Mouse (Mus musculus): ENCODE measurements around the gene Nol3.
A peak's percentile ranks its signal among the peaks of the same experiment; 100 is the strongest.
"Not testable (repeated sequence)": the region's sequence is repeated elsewhere in the genome, so short reads cannot be mapped to it uniquely, and the experiment has no call there.

The Nol3 gene

GRCm38 (mm10) chr8:105289805-105290460 lies 14.0 kb downstream of the Nol3 start, which contains the start of gene 4931428F04Rik:
Gene 4931428F04Rik (minus strand): TSS chr8:105289864.
- DNase-seq (ENCODE audit: low spot score): no peak

- peak; percentile 65 for DNase-seq (ENCODE audit: low spot score)
Observed at GRCm38 (mm10) chr8:105290554-105291314, 14.8 kb downstream of the Nol3 start.

DNA sequence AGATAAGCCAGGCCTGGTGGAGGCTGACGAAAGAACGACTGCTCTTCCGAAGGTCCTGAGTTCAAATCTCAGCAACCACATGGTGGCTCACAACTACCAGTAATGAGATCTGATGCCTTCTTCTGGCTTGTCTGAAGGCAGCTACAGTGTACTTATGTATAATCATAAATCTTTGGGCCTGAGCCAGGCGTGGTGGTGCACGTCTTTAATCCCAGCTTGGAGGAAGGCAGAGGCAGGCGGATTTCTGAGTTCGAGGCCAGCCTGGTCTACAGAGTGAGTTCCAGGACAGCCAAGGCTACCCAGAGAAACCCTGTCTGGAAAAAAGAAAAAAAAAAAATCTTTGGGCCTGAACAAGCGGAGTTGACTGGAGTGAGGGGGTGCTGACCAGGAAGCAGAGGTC lies 15.4 kb downstream of the Nol3 start:
- not testable (repeated sequence) for DNase-seq (ENCODE audit: low spot score)

- not testable (repeated sequence) for DNase-seq (ENCODE audit: low spot score)
Observed at GRCm38 (mm10) chr8:105291802-105292201, 15.9 kb downstream of the Nol3 start.

GRCm38 (mm10) chr8:105292471-105292870 lies 16.5 kb downstream of the Nol3 start:
- DNase-seq (ENCODE audit: low spot score): no peak

- DNase-seq (ENCODE audit: low spot score): no peak
Observed at GRCm38 (mm10) chr8:105293405-105293804, 17.5 kb downstream of the Nol3 start.

DNA sequence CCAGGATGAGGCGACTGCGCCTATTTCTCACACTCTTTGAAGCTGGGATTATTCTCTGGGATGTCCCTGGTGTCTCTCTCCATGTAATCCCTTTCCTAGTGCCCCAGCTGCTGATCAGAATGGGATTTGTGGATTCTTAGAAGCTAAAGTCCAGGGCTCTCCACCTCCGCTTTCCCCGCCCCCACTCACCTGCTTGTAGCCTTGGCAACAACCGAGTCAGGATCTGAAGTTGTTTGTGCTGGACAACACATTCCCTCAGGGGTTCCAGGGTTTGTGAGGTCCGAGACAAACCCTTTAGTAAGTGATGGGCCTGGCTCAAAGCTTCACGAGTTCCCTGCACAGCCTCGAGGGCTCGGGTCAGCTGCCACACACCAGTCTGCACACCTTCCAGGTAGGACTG lies 18.8 kb downstream of the Nol3 start:
- no peak for DNase-seq (ENCODE audit: low spot score)

GRCm38 (mm10) chr8:105295256-105295655 lies 19.3 kb downstream of the Nol3 start:
- DNase-seq (ENCODE audit: low spot score): no peak

GRCm38 (mm10) chr8:105295895-105296573 lies 20.1 kb downstream of the Nol3 start, which contains the start of gene Exoc3l:
Gene Exoc3l (minus strand): TSS chr8:105296101.
- DNase-seq (ENCODE audit: low spot score): peak; percentile 77

DNA sequence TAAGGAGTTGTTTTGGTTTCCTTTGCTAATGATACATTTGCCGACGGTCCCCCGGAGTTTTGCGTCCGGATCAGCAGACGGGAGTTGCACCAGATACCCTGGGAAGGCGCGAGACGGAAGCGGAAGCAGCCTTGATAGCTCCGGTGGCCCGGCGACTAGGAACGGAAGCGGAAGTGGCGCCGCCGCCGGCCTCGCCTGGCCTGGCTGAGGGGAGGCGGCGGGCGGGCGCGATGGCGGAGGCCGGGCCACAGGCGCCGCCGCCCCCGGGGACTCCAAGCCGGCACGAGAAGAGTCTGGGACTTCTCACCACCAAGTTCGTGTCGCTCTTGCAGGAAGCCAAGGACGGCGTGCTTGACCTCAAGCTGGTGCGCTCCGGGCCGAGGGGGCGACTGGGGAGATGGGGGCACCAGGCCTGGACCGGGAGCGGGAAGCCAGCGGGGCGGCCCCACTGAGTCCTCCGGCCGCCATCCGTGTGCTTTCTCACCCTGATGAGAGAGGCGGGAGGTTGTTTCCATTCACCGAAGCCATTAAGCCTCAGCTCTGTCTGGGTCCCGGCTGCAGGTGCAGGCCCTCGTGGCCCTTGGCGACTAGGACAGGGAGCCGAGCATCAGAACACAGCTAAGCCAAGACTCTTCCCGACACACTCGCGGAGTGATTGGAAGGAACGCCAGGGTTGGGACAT lies 21.7 kb downstream of the Nol3 start, which contains the start of gene E2f4:
Gene E2f4, plus strand, starts transcription at position 153 of the 682 bp plus-strand sequence.
- DNase-seq (ENCODE audit: low spot score): peak; percentile 86

- DNase-seq (ENCODE audit: low spot score): no peak
Observed at GRCm38 (mm10) chr8:105298351-105299252, 22.7 kb downstream of the Nol3 start.

DNA sequence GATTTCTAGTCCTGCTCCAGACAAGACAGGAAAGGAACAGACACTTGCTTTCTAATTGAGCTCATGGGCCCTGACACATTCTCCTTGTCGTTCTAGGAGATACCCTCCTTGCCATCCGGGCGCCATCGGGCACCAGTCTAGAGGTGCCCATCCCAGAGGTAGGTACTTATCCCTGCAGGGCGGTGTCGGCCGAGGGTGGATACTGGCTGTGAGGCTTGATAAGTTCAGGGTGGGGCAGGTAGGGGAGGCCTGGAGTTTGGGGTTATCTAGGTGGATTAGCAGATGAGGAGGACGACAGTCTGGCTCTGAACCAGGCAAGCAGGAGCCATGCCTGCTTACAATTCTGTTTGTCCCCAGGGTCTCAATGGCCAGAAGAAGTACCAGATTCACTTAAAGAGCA lies 24.0 kb downstream of the Nol3 start:
- DNase-seq (ENCODE audit: low spot score): no peak

- DNase-seq (ENCODE audit: low spot score): no peak
Observed at GRCm38 (mm10) chr8:105303396-105303795, 27.5 kb downstream of the Nol3 start.

GRCm38 (mm10) chr8:105303874-105304273 lies 27.9 kb downstream of the Nol3 start:
- DNase-seq (ENCODE audit: low spot score): no peak

DNA sequence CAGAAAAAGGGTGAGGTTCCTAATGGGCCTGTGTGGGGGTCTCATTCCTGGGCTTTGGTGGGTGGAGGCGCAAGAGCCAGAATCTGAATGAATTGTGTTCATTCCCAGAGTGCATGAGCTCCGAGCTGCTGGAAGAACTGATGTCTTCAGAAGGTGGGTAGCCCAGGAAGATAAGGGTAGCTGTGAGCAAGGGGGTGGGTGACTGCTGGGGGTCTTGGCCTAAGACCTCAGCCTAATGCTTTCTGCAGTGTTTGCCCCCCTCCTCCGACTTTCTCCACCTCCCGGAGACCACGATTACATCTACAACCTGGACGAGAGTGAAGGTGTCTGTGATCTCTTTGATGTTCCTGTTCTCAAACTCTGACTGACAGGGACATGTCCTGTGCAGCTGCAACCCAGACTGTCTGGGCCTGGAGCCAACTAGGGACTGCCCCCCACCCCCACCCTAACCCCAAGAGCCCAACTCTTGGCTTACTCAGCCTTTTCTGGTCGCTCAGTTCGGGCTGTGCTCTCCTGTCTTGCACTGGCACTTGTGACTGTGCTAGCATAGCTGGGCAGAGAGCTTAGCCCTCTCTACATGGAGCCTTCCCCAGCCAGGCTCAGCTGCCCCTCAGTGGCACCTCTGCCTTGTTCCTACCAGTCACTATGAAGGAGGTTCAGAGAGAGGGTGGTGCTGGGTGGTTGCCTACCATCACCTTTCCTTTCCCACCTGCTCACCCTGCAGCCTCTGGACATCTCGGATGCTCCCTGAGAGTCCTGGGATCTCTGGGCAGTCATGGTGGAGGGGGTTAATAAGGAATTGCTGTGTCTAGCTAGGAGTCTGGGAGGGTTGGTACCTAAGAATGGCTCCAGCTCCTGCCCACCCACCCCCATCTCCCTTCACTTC lies 28.6 kb downstream of the Nol3 start:
- DNase-seq (ENCODE audit: low spot score): no peak

DNA sequence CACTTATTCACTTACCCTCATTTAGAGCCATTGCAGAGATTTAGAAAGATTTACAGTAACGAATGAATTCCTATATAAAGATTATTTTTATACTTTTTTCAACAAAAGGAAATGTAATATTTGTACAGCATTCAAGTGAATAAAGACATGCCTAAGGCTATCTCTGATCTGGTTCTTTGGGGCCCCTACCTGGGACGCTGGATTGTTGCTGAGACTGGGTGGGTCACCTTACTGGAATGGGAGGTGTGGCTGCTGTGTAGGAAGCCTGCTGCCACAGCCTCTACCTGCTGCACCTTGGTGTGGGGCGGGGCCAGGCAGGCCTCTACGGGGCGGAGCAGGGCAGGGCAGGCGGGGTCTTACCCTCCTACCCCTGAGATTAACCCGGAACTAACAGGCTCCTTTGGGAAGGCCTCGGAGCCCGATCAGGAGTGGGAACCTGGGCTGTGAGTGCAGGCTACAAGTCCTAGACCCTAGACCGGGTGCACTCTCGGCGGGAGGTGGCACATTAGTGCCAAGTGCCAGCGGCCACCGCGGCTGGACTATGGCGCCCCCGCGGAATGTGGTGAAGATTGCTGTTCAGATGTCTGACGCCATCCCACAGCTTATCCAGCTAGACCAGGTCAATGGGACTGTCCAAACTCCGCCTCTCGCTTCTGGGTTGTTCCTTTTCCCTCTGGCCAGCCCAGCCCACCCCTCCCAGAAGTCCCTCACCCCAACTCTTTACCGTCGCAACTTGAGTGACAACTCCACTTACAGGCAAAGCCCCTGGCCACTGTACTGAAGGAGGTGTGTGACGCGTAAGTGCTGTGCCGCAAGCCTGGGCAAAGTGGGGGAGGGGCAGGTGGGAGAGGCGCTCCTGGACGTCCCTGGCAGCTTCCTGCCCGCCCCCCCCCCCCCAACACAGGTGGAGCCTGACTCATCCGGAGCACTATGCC lies 29.5 kb downstream of the Nol3 start, which contains the start of gene Elmo3:
Gene Elmo3, plus strand, starts transcription at position 391 of the 935 bp plus-strand sequence.
- DNase-seq (ENCODE audit: low spot score): no peak

DNA sequence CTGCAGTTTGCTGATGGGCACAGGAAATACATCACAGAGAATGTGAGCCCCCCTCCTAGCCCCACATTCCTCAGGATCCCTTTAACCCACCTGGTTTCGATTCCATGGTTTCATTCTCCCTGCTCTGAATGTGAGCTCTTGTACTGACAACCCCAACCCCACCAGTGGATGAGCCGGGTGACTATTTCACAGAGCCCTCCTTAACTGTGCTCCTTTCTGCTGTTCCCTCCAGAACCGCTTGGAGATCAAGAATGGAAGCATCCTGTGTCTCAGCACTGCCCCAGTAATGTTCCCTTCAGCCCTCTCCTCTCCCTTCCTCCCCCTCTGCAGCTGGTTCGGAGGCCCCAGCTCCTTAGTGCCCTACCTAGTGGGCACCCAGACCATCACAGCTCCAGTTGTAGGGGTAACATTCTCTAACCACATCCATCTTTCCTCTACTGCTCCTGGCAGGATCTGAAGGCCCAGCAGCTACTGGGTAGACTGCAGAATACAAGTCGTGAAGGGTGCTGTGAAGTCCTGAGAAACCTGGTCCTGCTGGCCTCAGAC lies 30.3 kb downstream of the Nol3 start:
- DNase-seq (ENCODE audit: low spot score): peak; percentile 1

DNA sequence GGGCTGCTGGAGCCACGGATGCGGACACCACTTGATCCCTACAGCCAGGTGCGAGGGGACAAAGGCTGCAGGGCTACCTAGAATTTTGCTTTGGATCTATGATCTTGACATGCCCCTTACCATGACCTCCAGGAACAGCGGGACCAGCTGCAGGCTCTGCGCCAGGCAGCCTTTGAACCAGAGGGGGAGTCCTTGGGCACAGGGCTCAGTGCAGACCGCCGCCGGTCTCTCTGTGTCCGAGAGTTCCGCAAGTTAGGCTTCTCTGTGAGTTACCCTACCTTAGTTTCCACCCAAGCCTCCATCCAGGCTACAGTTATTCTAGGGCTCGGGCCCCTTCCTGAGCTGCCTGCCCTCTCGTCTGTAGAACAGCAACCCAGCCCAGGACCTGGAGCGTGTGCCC lies 31.7 kb downstream of the Nol3 start:
- no peak for DNase-seq (ENCODE audit: low spot score)
